Mouse (Mus musculus) heart, embryonic 16.5 days (tissue): ENCODE data around the gene Slc12a4. TPM values are rescaled to one million over a fixed set of nuclear protein-coding genes. Genes with fewer than 3 reads are reported as not detected.

Experiments used
- microRNA-seq: library from miRNA; unstranded; fragments of <30 nt; microRNA quantifications from one replicate; pipeline ENCODE4, GENCODE M21; 2017
- polyA plus RNA-seq: library from polyadenylated mRNA; unstranded; fragments of >200 nt; fragmentation: Nextera tagmentation; extraction: Ambion mirVana; gene quantifications from 2 replicates; pipeline ENCODE4 v1.2.1, GENCODE M21; 2015

Gene Slc12a4
- polyA plus RNA-seq, 1 experiment from 2014 or later, result 38.5 TPM

Small RNA genes within 50 kb of the gene (microRNA-seq; reads per million reads assigned to microRNA genes)
- gene Mir7074, result not detected

Other genes with a start within 250 kb of the Slc12a4 start
- 7.5 and 12.0 TPM in 2 replicates for gene Gfod2, start 207.4 kb downstream of the Slc12a4 start, polyA plus RNA-seq
- gene Ranbp10, start 138.7 kb downstream of the Slc12a4 start, polyA plus RNA-seq, result 8.3 and 9.2 TPM in 2 replicates
- 0.43 and 0.64 TPM in 2 replicates for gene Tsnaxip1, start 138.4 kb downstream of the Slc12a4 start, polyA plus RNA-seq
- 34.0 and 35.6 TPM in 2 replicates for gene Cenpt, start 112.8 kb downstream of the Slc12a4 start, polyA plus RNA-seq
- gene Thap11, start 111.0 kb downstream of the Slc12a4 start, polyA plus RNA-seq, result 49.0 and 50.9 TPM in 2 replicates
- 132 and 194 TPM in 2 replicates for gene Nutf2, start 105.5 kb downstream of the Slc12a4 start, polyA plus RNA-seq
- gene Edc4, start 85.2 kb downstream of the Slc12a4 start, polyA plus RNA-seq, result 32.6 and 33.7 TPM in 2 replicates
- gene Nrn1l, start 72.5 kb downstream of the Slc12a4 start, polyA plus RNA-seq, result 0.69 and 0.89 TPM in 2 replicates
- gene Pskh1, start 65.7 kb downstream of the Slc12a4 start, polyA plus RNA-seq, result 22.8 and 25.1 TPM in 2 replicates
- 0.79 and 0.89 TPM in 2 replicates for gene Ctrl, start 32.2 kb downstream of the Slc12a4 start, polyA plus RNA-seq
- 89.4 and 112 TPM in 2 replicates for gene Psmb10, start 27.7 kb downstream of the Slc12a4 start, polyA plus RNA-seq
- gene Lcat, start 22.7 kb downstream of the Slc12a4 start, polyA plus RNA-seq, result 1.3 and 1.7 TPM in 2 replicates
- gene Dpep3, start 13.3 kb upstream of the Slc12a4 start, polyA plus RNA-seq, result not detected in 2 replicates
- gene Dus2, start 25.2 kb upstream of the Slc12a4 start, polyA plus RNA-seq, result 14.4 and 15.5 TPM in 2 replicates
- 0.13 and 0.16 TPM in 2 replicates for gene Dpep2nb, start 39.9 kb upstream of the Slc12a4 start, polyA plus RNA-seq
- 12.8 and 14.8 TPM in 2 replicates for gene Ddx28, start 45.8 kb upstream of the Slc12a4 start, polyA plus RNA-seq
- gene Nfatc3, start 92.7 kb upstream of the Slc12a4 start, polyA plus RNA-seq, result 3.7 and 4.3 TPM in 2 replicates
- 1.9 and 6.6 TPM in 2 replicates for gene Esrp2, start 170.9 kb upstream of the Slc12a4 start, polyA plus RNA-seq
- gene Pla2g15, start 184.3 kb upstream of the Slc12a4 start, polyA plus RNA-seq, result 7.7 and 7.8 TPM in 2 replicates
- 21.1 and 28.5 TPM in 2 replicates for gene Slc7a6, start 202.8 kb upstream of the Slc12a4 start, polyA plus RNA-seq
- 20.1 and 21.1 TPM in 2 replicates for gene Slc7a6os, start 244.8 kb upstream of the Slc12a4 start, polyA plus RNA-seq
- gene Prmt7, start 244.8 kb upstream of the Slc12a4 start, polyA plus RNA-seq, result 34.1 and 34.4 TPM in 2 replicates